Mouse (Mus musculus) left cerebral cortex, adult 2 months (tissue): ENCODE data around the gene Litaf. TPM values are rescaled to one million over a fixed set of nuclear protein-coding genes. Genes with fewer than 3 reads are reported as not detected.
A peak's percentile ranks its signal among the peaks of the same experiment; 100 is the strongest.

Source experiments
- DNase-seq, 2 experiments: peaks; one replicate each; pipeline ENCODE4 v3.0.0; 2021 to 2022; ENCODE audit warnings: low spot score in 2 of 2, mixed read lengths in 1 of 2; ENCODE audit errors: extremely low spot score in 1 of 2
- H3K27ac ChIP-seq: fragments of 200-600 bp; 2 replicates; pipeline ENCODE4 v1.8.1; 2022
- H3K4me3 ChIP-seq: fragments of 200-600 bp; 2 replicates; pipeline ENCODE4 v1.8.1; 2022
- CTCF ChIP-seq: fragments of 200-600 bp; IDR thresholded peaks from 2 replicates; pipeline ENCODE4 v1.8.1; 2022; ENCODE audit warnings: antibody characterized with exemption, mild to moderate bottlenecking, moderate library complexity
- intact Hi-C: fragments of 180-260 bp; cut with DNase I; formaldehyde crosslinking; loops from one replicate; pipeline ENCODE4 v1.15.1; 2025
- total RNA-seq, 2 experiments: library from RNA; stranded (reverse); gene quantifications; 2 replicates each; pipeline ENCODE4 v1.2.3; 2021

Gene Litaf
- total RNA-seq, 2 experiments from 2014 or later, result 9.1 to 14.1 TPM

- TF ChIP-seq CTCF, result no peak
- Histone ChIP-seq H3K27ac (no peak overlapping the region), H3K4me3 (no peak overlapping the region)
- DNase-seq, result no peak
- intact Hi-C loops, result no loop called here
These were observed 64.0 kb downstream of the Litaf start for GRCm38 (mm10) chr16:11001703-11002659.

DNA sequence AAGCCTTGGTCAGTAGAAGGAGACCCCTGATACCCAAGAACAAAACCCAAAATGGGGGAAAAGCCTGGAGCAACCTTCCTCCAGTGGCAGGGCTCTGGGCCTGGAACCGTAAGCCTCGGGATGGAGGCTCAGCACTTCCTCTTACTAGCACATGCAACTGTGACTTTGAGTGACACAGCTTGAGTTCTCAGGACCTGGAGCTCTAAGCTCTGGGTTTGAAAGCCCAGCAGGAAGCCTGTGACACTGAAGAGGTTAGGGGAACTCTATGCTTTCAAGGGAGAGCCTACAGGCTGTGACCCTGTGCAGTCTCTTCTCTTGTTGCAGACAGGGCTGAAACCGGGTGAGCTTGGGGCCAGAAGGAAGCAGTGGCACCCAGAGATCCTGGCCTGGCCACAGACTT is 66.1 kb downstream of the Litaf start:
- no peak overlapping the region for H3K4me3 ChIP-seq
- intact Hi-C loops, result no loop called here
- no peak for TF ChIP-seq CTCF
- H3K27ac ChIP-seq, result no peak overlapping the region
- DNase-seq, result no peak

- Histone ChIP-seq H3K27ac (no peak overlapping the region), H3K4me3 (no peak overlapping the region)
- no peak for DNase-seq
- intact Hi-C loops, result no loop called here
- TF ChIP-seq CTCF, result peak; percentile 2
These were observed 67.7 kb downstream of the Litaf start for GRCm38 (mm10) chr16:10998224-10998623.

DNA sequence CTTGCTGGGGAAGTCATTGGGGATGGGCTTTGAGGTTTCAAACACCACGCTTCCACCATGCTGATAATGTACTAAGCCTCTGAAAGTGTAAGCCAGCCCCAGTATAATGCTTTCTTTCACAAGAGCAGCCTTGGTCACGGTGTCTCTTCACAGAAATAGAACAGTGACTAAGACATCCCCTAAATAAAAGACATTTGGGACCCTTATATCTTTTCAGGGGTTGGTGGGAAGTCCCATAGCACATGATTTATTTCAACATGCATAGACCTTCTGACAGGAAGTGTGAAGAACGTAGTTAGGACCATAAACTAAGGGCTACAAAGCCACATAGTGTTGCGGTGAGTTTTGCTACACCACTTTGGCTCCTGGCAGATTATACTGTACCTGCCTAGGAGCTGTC is 69.4 kb downstream of the Litaf start:
- intact Hi-C loops, result loop anchor here (2.0 kb wide), 1 partner anchor 46 kb away; no protein-coding TSS in a partner anchor
- DNase-seq, result no peak
- no peak for TF ChIP-seq CTCF
- H3K4me3 ChIP-seq, result no peak overlapping the region
- no peak overlapping the region for H3K27ac ChIP-seq

- DNase-seq, result peak; percentile 65 to 75
- no peak for TF ChIP-seq CTCF
- Histone ChIP-seq H3K27ac (peak overlapping the region; percentile 66; the same call in 1 of the 2 replicates), H3K4me3 (peak overlapping the region; percentile 66)
- intact Hi-C loops, result no loop called here
These were observed 72.8 kb downstream of the Litaf start for GRCm38 (mm10) chr16:10993032-10993744.

DNA sequence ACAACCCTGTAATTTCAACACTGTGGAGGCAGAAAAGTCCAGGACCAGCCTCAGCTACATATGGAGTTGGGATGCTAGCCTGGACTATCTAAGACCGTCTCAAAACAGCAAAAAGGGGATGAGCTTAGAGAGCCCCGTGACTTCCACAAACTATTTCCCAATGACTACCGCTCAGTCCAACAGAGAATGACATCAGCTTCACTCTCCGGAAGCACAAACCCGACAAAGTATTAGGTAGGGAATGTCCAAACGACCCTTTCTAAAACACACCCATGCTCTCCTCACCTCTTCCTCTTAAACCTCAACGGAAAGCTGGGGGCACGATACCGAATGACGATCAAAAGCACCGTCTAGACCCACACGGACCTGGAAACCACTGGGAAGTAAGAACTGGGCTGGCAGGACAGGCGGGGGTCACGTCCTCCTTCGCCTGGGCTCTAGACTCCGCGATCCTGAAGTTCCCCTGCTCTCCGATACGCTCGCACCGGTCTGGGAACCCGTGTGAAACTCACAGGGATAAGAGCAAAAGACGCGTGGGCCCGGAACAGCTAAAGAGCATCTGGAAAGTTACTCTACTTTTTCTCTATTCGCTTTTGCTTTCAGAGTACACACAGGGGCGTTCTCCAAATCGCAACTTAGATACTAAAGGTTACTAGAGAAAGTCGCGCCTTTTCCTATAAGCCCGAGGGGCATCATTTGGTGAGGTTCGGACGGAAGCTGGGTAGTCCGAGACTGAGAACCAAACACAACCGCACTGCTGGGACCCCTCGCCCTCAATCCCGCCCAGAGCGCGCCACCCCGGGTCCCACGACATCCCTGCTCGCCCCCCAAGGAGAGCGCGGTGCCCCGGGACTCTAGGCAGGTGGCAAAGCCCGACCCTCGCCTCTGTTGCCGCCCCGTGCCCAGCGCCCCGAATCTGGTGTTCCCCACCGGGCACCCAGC is 73.6 kb downstream of the Litaf start:
- Histone ChIP-seq H3K27ac (peak overlapping the region; percentile 66), H3K4me3 (peak overlapping the region; percentile 66)
- intact Hi-C loops, result no loop called here
- TF ChIP-seq CTCF, result no peak; the same call in none of the 2 replicates
- peak; percentile 19 to 25 for DNase-seq

- intact Hi-C loops, result no loop called here
- H3K4me3 ChIP-seq, result peak overlapping the region; percentile 66
- no peak; the same call in none of the 2 replicates for TF ChIP-seq CTCF
These were observed 74.2 kb downstream of the Litaf start for GRCm38 (mm10) chr16:10991737-10992089.

GRCm38 (mm10) chr16:10990763-10991162 is 75.2 kb downstream of the Litaf start:
- Histone ChIP-seq H3K27ac (no peak overlapping the region), H3K4me3 (no peak overlapping the region)
- no peak for DNase-seq
- no peak for TF ChIP-seq CTCF
- intact Hi-C loops, result no loop called here

More at GRCm38 (mm10) chr16:10991737-10992089, 74.2 kb downstream of the Litaf start:
- DNase-seq, result no peak
- no peak overlapping the region for H3K27ac ChIP-seq

DNA sequence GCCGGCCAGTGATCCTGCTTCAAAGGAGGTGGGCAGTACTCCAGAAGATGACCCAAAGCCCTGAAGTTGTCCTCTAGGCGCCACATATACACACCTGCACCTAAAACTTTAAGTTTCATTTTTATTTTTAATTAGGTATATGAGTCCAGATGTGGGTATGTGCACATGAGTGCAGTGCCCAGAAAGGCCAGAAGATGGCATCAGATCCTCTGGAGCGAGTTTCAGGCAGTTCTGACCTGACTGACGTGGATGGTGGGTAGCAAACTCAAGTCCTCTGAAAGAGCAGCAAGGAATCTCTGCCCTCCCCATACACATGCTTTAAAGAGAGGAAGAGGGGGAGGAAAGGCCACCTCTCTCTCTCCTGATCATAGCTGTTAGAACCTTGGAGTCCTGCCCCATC is 76.1 kb downstream of the Litaf start:
- TF ChIP-seq CTCF, result peak; percentile 36

DNA sequence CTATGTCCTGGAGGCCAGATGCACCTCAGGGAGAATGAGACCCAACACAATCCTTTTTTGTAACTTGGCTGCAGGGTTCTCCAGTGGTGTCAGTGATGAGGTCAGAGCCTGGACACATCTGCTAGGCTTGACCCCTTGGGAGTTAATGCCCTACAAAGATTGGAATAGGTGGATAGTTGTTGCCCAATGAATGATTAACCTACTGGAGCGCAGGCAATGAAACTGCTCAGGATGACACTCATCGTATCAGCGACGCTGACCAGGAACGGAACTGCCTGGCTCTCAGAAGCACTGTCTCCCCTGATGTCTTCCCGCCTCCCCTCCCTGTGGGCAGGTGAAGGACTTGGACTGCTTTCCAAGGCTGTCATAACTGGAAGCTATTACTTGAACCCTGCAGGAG is 76.6 kb downstream of the Litaf start:
- TF ChIP-seq CTCF, result no peak

More for the DNA sequence above, 76.1 kb downstream of the Litaf start:
- no peak for DNase-seq
- H3K4me3 ChIP-seq, result no peak overlapping the region
- no peak overlapping the region for H3K27ac ChIP-seq
- intact Hi-C loops, result no loop called here

DNA sequence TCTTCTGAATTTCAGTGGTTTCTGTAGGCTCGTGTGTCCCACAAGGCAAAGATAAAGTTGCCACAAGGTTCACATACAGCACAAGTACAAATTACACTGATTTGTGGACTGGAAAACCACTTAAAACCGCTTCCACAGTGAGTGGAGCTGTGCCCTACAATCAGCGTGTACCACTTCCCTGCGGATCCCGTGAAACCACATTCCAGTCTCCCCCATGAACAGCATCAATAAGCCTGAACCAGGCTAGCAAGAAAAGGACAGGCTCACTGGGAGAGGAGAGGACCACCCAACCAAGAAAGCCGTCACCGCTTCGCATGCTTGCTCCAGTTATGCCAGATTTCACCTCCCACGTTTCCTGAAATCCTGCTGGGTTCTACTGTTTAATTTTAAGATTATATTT is 77.7 kb downstream of the Litaf start:
- intact Hi-C loops, result no loop called here
- no peak for TF ChIP-seq CTCF
- no peak for DNase-seq
- Histone ChIP-seq H3K27ac (no peak overlapping the region), H3K4me3 (no peak overlapping the region)

More for the DNA sequence above, 76.6 kb downstream of the Litaf start:
- no peak overlapping the region for H3K27ac ChIP-seq
- intact Hi-C loops, result no loop called here
- H3K4me3 ChIP-seq, result no peak overlapping the region
- no peak for DNase-seq
